Mouse (Mus musculus) MEL (cell line): ENCODE results near the gene Ctdsp2. TPM values are rescaled to one million over a fixed set of nuclear protein-coding genes. Genes with fewer than 3 reads are reported as not detected.

Experiments
- DNase-seq: peaks from one replicate; pipeline ENCODE4 v3.0.0; 2011; ENCODE audit warnings: low read depth, low spot score
- H3K27ac ChIP-seq: 2 replicates; pipeline ENCODE4 v1.5.1; 2012; ENCODE audit warnings: low read depth, mild to moderate bottlenecking, control low read depth, low read length, moderate library complexity; ENCODE audit not compliant: control insufficient read depth
- H3K27me3 ChIP-seq, 2 experiments: fragments of 150-350 bp in 1 of 2; sonication (generic) in 1 of 2; 2 replicates each; pipeline ENCODE4 v1.6.1; 2012; ENCODE audit warnings: low read length in 2 of 2, mild to moderate bottlenecking in 2 of 2, improper control_type of control experiment in 1 of 2, moderate library complexity in 1 of 2; ENCODE audit not compliant: insufficient read depth in 2 of 2, control insufficient read depth in 1 of 2
- H3K36me3 ChIP-seq, 2 experiments: 2 replicates each; pipeline ENCODE4 v1.6.1; 2012 to 2014; ENCODE audit warnings: low read length in 2 of 2, improper control_type of control experiment in 1 of 2, inconsistent platforms in 1 of 2, mild to moderate bottlenecking in 1 of 2; ENCODE audit not compliant: insufficient read depth in 2 of 2, control insufficient read depth in 1 of 2
- H3K4me1 ChIP-seq, 2 experiments: fragments of 150-350 bp in 1 of 2; sonication (generic) in 1 of 2; 2 replicates each; pipeline ENCODE4 v1.6.1; 2012; ENCODE audit warnings: low read length in 2 of 2, improper control_type of control experiment in 1 of 2, mild to moderate bottlenecking in 1 of 2; ENCODE audit not compliant: insufficient read depth in 2 of 2, control insufficient read depth in 1 of 2
- H3K4me3 ChIP-seq, 2 experiments: fragments of 150-350 bp in 1 of 2; sonication (generic) in 1 of 2; 2 replicates each; pipeline ENCODE4 v1.5.1; 2012; ENCODE audit warnings: low read depth in 2 of 2, low read length in 2 of 2, mild to moderate bottlenecking in 2 of 2, moderate library complexity in 2 of 2, control low read depth in 1 of 2, improper control_type of control experiment in 1 of 2; ENCODE audit not compliant: control insufficient read depth in 1 of 2, insufficient read depth in 1 of 2
- H3K79me2 ChIP-seq: 2 replicates; pipeline ENCODE4 v1.6.1; 2012; ENCODE audit warnings: mild to moderate bottlenecking, low read length, moderate library complexity; ENCODE audit not compliant: control insufficient read depth, poor library complexity, insufficient read depth
- H3K9ac ChIP-seq: 2 replicates; pipeline ENCODE4 v1.6.1; 2012; ENCODE audit warnings: low read depth, mild to moderate bottlenecking, control low read depth, low read length, moderate library complexity; ENCODE audit not compliant: control insufficient read depth, poor library complexity, severe bottlenecking
- H3K9me3 ChIP-seq: fragments of 150-350 bp; sonication (generic); replicated peaks from 2 replicates; pipeline ENCODE4 v1.6.1; 2012; ENCODE audit warnings: mild to moderate bottlenecking, low read length, improper control_type of control experiment, moderate library complexity; ENCODE audit not compliant: insufficient read depth
- BHLHE40 ChIP-seq: IDR thresholded peaks from 2 replicates; pipeline ENCODE4 v1.6.1; 2012; ENCODE audit warnings: low read depth, mild to moderate bottlenecking, inconsistent platforms, low read length, improper control_type of control experiment, borderline replicate concordance
- CHD1 ChIP-seq: IDR thresholded peaks from 2 replicates; pipeline ENCODE4 v1.6.1; 2012; ENCODE audit warnings: low read depth, mild to moderate bottlenecking, inconsistent platforms, low read length, improper control_type of control experiment
- CHD2 ChIP-seq: IDR thresholded peaks from 2 replicates; pipeline ENCODE4 v1.6.1; 2011; ENCODE audit warnings: low read length, improper control_type of control experiment
- CTCF ChIP-seq, 3 experiments: IDR thresholded peaks in 2 of 3; conservative IDR thresholded peaks in 1 of 3; 2 replicates each; pipeline ENCODE4 v1.5.1; 2011 to 2012; ENCODE audit warnings: low read length in 3 of 3, low read depth in 2 of 3, mild to moderate bottlenecking in 2 of 3, improper control_type of control experiment in 1 of 3, inconsistent platforms in 1 of 3, mixed read lengths in 1 of 3, moderate library complexity in 1 of 3; ENCODE audit not compliant: control insufficient read depth in 1 of 3, insufficient read depth in 1 of 3, poor library complexity in 1 of 3, severe bottlenecking in 1 of 3
- ETS1 ChIP-seq: IDR thresholded peaks from 2 replicates; pipeline ENCODE4 v1.6.1; 2012; ENCODE audit warnings: low read depth, mild to moderate bottlenecking, inconsistent platforms, low read length, improper control_type of control experiment, moderate library complexity
- GATA1 ChIP-seq: IDR thresholded peaks from 2 replicates; pipeline ENCODE4 v1.6.1; 2011; ENCODE audit warnings: low read depth, low read length, improper control_type of control experiment
- HCFC1 ChIP-seq: IDR thresholded peaks from 2 replicates; pipeline ENCODE4 v1.6.1; 2012; ENCODE audit warnings: low read depth, mild to moderate bottlenecking, inconsistent platforms, low read length, improper control_type of control experiment, moderate library complexity
- JUND ChIP-seq: IDR thresholded peaks from 2 replicates; pipeline ENCODE4 v1.6.1; 2011; ENCODE audit warnings: low read depth, mild to moderate bottlenecking, improper control_type of control experiment, low read length
- KAT2A ChIP-seq: conservative IDR thresholded peaks from 2 replicates; pipeline ENCODE4 v1.6.1; 2012; ENCODE audit warnings: low read depth, low read length, improper control_type of control experiment, inconsistent platforms
- MAFK ChIP-seq: IDR thresholded peaks from 2 replicates; pipeline ENCODE4 v1.6.1; 2011; ENCODE audit warnings: low read depth, mild to moderate bottlenecking, low read length, improper control_type of control experiment, borderline replicate concordance
- MYB ChIP-seq: IDR thresholded peaks from 2 replicates; pipeline ENCODE4 v1.6.1; 2011; ENCODE audit warnings: mild to moderate bottlenecking, low read depth, low read length, improper control_type of control experiment
- POLR2A ChIP-seq, 2 experiments: IDR thresholded peaks; 2 replicates each; pipeline ENCODE4 v1.6.1; 2011 to 2012; ENCODE audit warnings: low read length in 2 of 2, mild to moderate bottlenecking in 2 of 2, control low read depth in 1 of 2, improper control_type of control experiment in 1 of 2, low read depth in 1 of 2, moderate library complexity in 1 of 2; ENCODE audit not compliant: control insufficient read depth in 1 of 2, insufficient read depth in 1 of 2, poor library complexity in 1 of 2
- SMC3 ChIP-seq: IDR thresholded peaks from 2 replicates; pipeline ENCODE4 v1.6.1; 2011; ENCODE audit warnings: low read depth, low read length, improper control_type of control experiment
- USF1 ChIP-seq: IDR thresholded peaks from 2 replicates; pipeline ENCODE4 v1.6.1; 2014; ENCODE audit warnings: low read depth, mild to moderate bottlenecking, inconsistent platforms, low read length, improper control_type of control experiment, moderate library complexity
- USF2 ChIP-seq, 2 experiments: IDR thresholded peaks; 2 replicates each; pipeline ENCODE4 v1.6.1; 2011 to 2012; ENCODE audit warnings: improper control_type of control experiment in 2 of 2, low read length in 2 of 2, borderline replicate concordance in 1 of 2, inconsistent platforms in 1 of 2, low read depth in 1 of 2, mild to moderate bottlenecking in 1 of 2; ENCODE audit not compliant: insufficient read depth in 1 of 2
- ZNF384 ChIP-seq: IDR thresholded peaks from 2 replicates; pipeline ENCODE4 v1.6.1; 2012; ENCODE audit warnings: low read depth, mild to moderate bottlenecking, inconsistent platforms, low read length, improper control_type of control experiment
- polyA plus RNA-seq, 2 experiments: library from polyadenylated mRNA; stranded (reverse) in 1 of 2; unstranded in 1 of 2; fragments of >175 nt in 1 of 2; fragments of >200 nt in 1 of 2; gene quantifications; 2 replicates each; pipeline versions ENCODE4 v1.2.1 to v1.2.4; 2012; ENCODE audit warnings: low replicate concordance in 2 of 2, low read depth in 1 of 2; ENCODE audit not compliant: insufficient read length in 2 of 2, insufficient read depth in 1 of 2, missing spikeins in 1 of 2
- total RNA-seq: library from RNA; depleted of rRNA; stranded (reverse); fragments of 300-350 nt; gene quantifications from 2 replicates; pipeline ENCODE4 v1.2.3, GENCODE M21; 2012

Gene Ctdsp2
- total and polyA plus RNA-seq, 3 experiments = 16.7 to 69.3 TPM; not detected in 1

DNA sequence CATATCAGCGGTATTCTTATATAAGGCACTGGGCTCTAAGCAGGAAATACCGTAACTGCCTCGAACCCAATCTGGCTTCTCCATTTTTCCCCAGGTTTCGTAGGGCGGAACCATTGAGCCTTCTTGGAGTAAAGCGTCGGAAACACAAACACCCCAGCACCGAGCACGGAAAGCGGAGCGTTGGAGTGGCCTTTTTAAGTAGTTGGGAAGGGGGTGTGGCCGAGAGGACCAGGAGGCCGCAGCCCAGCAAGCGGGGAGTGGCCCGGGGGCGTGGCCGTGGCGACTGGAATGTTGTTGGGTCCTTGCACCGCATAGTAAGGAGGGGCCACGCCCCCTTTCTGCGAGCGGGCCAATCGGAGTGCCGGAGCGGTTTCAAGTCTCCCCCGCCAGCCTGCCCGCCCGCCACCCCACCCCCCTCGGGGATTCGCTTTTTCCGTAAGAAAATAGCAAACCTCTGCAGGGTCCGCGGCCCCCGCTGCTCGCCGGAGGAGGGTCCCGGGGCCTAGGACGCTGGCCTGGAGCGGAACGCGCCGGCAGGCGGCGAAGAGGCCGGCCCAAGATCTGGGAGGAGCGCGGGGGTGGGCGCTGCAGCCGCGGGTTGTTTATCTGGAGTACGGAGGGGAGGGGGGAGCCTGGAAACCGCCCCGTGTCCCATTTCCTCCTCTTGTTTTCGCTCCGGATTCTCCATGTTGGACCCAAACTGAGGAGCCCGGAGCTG lies at the start of gene Ctdsp2 (continued):
- TF ChIP-seq BHLHE40 (no peak), KAT2A (no peak), ETS1 (0 out of 2 replicates have a peak, but pooled peaks have one; percentile 17), CHD2 (no peak), POLR2A (IDR thresholded peaks at IDR 0.05; ENCODE audit: control insufficient read depth in 1 of 2, insufficient read depth in 1 of 2, low read depth in 1 of 2, low read length in 2 of 2, poor library complexity in 1 of 2) (peak; percentile 69 to 79)
- TF ChIP-seq, all 39 proteins: peak for 13

DNA sequence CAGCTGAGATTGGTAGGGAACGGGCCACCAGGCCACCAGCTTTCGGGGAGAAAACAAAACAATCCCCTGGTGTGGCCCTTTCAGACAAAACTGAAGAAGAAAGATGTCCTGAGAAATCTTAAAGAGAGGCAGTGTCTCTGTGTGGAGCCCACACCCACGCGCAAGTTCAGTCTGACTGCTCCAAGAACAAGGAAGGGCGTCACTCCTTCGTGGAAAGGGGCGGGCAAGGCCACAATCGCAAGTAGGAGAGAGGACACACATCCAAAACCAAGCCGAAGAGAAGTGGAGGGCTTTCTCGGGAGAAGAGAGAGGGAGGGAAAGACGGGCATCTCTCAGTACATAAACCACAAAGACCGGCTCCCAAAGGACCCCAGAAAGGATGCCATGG lies 49.7 kb upstream of the Ctdsp2 start:
- Histone ChIP-seq H3K27ac (no peak overlapping the region), H3K36me3 (no peaks in the 10 kb centered on the region), H3K27me3 (peaks cover 0 to 2% of the 10 kb centered on the region in 2 experiments; a peak in 2 of 4 replicates), H3K9ac (no peak overlapping the region), H3K4me3 (no peak overlapping the region), H3K4me1 (no peaks in the 10 kb centered on the region), H3K79me2 (no peaks in the 10 kb centered on the region), H3K9me3 (no peaks in the 10 kb centered on the region)
- DNase-seq = no peak
- TF ChIP-seq ZNF384 = no peak
- no peak for TF ChIP-seq USF2 (IDR thresholded peaks at IDR 0.05; ENCODE audit: borderline replicate concordance in 1 of 2, insufficient read depth in 1 of 2, low read depth in 1 of 2, low read length in 2 of 2)
- TF ChIP-seq HCFC1 = no peak
- TF ChIP-seq USF1 = no peak
- no peak for TF ChIP-seq CHD2
- TF ChIP-seq MYB = no peak
- no peak for TF ChIP-seq CTCF (IDR thresholded peaks at IDR 0.05 in 2 of 3, conservative IDR thresholded peaks at IDR 0.05 in 1 of 3; ENCODE audit: control insufficient read depth in 1 of 3, insufficient read depth in 1 of 3, low read depth in 2 of 3, low read length in 3 of 3, poor library complexity in 1 of 3, severe bottlenecking in 1 of 3)
- TF ChIP-seq GATA1 = no peak

- H3K36me3 ChIP-seq = no peaks in the 10 kb centered on the region
- no peak overlapping the region for H3K9ac ChIP-seq
- no peaks in the 10 kb centered on the region for H3K79me2 ChIP-seq
- no peaks in the 10 kb centered on the region for H3K4me1 ChIP-seq
- H3K4me3 ChIP-seq = no peak overlapping the region
- TF ChIP-seq JUND (no peak), SMC3 (no peak), MAFK (no peak), CHD1 (no peak)
- no peaks in the 10 kb centered on the region for H3K9me3 ChIP-seq
- peaks cover 0 to 2% of the 10 kb centered on the region in 2 experiments; a peak in 2 of 4 replicates for H3K27me3 ChIP-seq
- DNase-seq = no peak
- H3K27ac ChIP-seq = no peak overlapping the region
These were observed 49.0 kb upstream of the Ctdsp2 start for GRCm38 (mm10) chr10:126929543-126929942.
